15 mouse cellular contexts compared by ENCODE assay signal in genomic region chr17:9002438-9002837, GRCm38 (mm10). TPM values are rescaled to one million over a fixed set of nuclear protein-coding genes. Genes with fewer than 3 reads are reported as not detected.
DNase-seq lines count a peak whose midpoint lies in the region; TF ChIP-seq lines count a peak whose summit lies in the region.
"Had no signal": no experiment of that assay in that cellular context is flagged by ENCODE, and none has a peak within 500 bp of the region (broad histone marks: within the 10 kb centered on the region; RNA-seq: fewer than 3 reads in every experiment).

No protein-coding gene starts in this region.

- TF ChIP-seq POLR2A in CH12.LX (IDR thresholded peaks at IDR 0.05; ENCODE audit: low read depth, low read length): no peak

- H3K9ac ChIP-seq in CH12.LX (ENCODE audit: insufficient read depth, low read depth): no peak overlapping the region; the same call in 1 of the 2 replicates
- H3K9ac ChIP-seq: limb, embryonic 13.5 days; neural tube, embryonic 13.5 days had no signal

- TF ChIP-seq EP300 in CH12.LX (IDR thresholded peaks at IDR 0.05; ENCODE audit: low read length): peak; percentile 82

- H3K4me1 ChIP-seq in CH12.LX (ENCODE audit: control insufficient read depth in 1 of 2, insufficient read depth in 2 of 2): peaks cover 9 to 22% of the 10 kb centered on the region in 2 experiments
- H3K4me1 ChIP-seq: embryonic facial prominence, embryonic 10.5 days; limb, embryonic 13.5 days; neural tube, embryonic 13.5 days had no signal

- H3K27ac ChIP-seq in CH12.LX (ENCODE audit: insufficient read depth, low read depth): no peak overlapping the region
- H3K27ac ChIP-seq: embryonic facial prominence, embryonic 10.5 days; gastrocnemius, adult 2 months; kidney, postnatal 0 days; limb, embryonic 13.5 days; neural tube, embryonic 13.5 days had no signal

- no peak for TF ChIP-seq CTCF in CH12.LX (conservative IDR thresholded peaks at IDR 0.05 in 1 of 2, IDR thresholded peaks at IDR 0.05 in 1 of 2; ENCODE audit: low read depth in 2 of 2, low read length in 2 of 2)

- H3K4me2 ChIP-seq in CH12.LX (ENCODE audit: insufficient read depth, low read depth, poor library complexity, severe bottlenecking): no peak overlapping the region
- H3K4me2 ChIP-seq: limb, embryonic 13.5 days; neural tube, embryonic 13.5 days had no signal

- peak; percentile 55 for DNase-seq in heart, adult 11 months
- no peak for DNase-seq in heart, postnatal 36 days
- peak; percentile 56 for DNase-seq in 3T3-L1 (ENCODE audit: low read depth, low spot score)
- peak; percentile 74 for DNase-seq in CH12.LX (ENCODE audit: extremely low read depth)
- DNase-seq in left cerebral cortex, postnatal 36 days (ENCODE audit: low spot score in 2 of 2): peak; percentile 41 to 44
- DNase-seq in retina, postnatal 1 day: no peak
- no peak for DNase-seq in lung, postnatal 36 days
- no peak for DNase-seq in cerebellum, adult 9-11 months
- DNase-seq: cerebellum, postnatal 14 days; gastrocnemius, adult 2 months; heart, postnatal 14 days had no signal

- H3K4me3 ChIP-seq in CH12.LX (replicated peaks in 1 of 3; ENCODE audit: low read depth in 2 of 3, low read length in 2 of 3, poor library complexity in 1 of 3): no peak overlapping the region
- H3K4me3 ChIP-seq: embryonic facial prominence, embryonic 10.5 days; gastrocnemius, adult 2 months; limb, embryonic 13.5 days; neural tube, embryonic 13.5 days had no signal

- peaks cover 3% of the 10 kb centered on the region for H3K9me3 ChIP-seq in CH12.LX (replicated peaks; ENCODE audit: low read length)
- H3K9me3 ChIP-seq: embryonic facial prominence, embryonic 10.5 days; limb, embryonic 13.5 days; neural tube, embryonic 13.5 days had no signal

- H3K79me2 ChIP-seq in CH12.LX (replicated peaks; ENCODE audit: control insufficient read depth, extremely low read depth, insufficient read depth, poor library complexity, severe bottlenecking): no peaks in the 10 kb centered on the region

- no peaks in the 10 kb centered on the region for H3K27me3 ChIP-seq in CH12.LX (replicated peaks)
- H3K27me3 ChIP-seq: limb, embryonic 13.5 days; neural tube, embryonic 13.5 days had no signal

- intact Hi-C loops in heart, postnatal 36 days (cut with DNase I): no loop called here
- intact Hi-C loops in left cerebral cortex, postnatal 36 days (cut with DNase I): no loop called here

- in situ Hi-C loops in CH12.LX (cut with MboI; ENCODE audit: low pct_ligation_motif_present, low pct_unique_long_range_greater_than_20kb, low sequenced_read_pairs): no loop called here

- peaks cover 27 to 74% of the 10 kb centered on the region in 2 experiments for H3K36me3 ChIP-seq in CH12.LX (replicated peaks in 1 of 2; ENCODE audit: control insufficient read depth in 1 of 2, insufficient read depth in 1 of 2, low read length in 1 of 2)
- H3K36me3 ChIP-seq: limb, embryonic 13.5 days had no signal

- TF ChIP-seq RAD21 in CH12.LX (IDR thresholded peaks at IDR 0.05; ENCODE audit: low read depth, low read length): no peak

- dilution Hi-C loops in CH12.LX (cut with MboI; ENCODE audit: extremely low pct_ligation_motif_present, extremely low pct_unique_long_range_greater_than_20kb, low sequenced_read_pairs): no loop called here

TF ChIP-seq in CH12.LX, 34 proteins besides CTCF, POLR2A, EP300 and RAD21:
- TF ChIP-seq JUN (IDR thresholded peaks at IDR 0.05; ENCODE audit: insufficient read depth, low read depth, low read length) (peak; percentile 54; the same call in 1 of the 2 replicates), MYC (IDR thresholded peaks at IDR 0.05; ENCODE audit: low read depth, low read length) (peak; percentile 85), IRF4 (IDR thresholded peaks at IDR 0.05; ENCODE audit: low read depth, low read length) (peak; percentile 78), ZNF384 (IDR thresholded peaks at IDR 0.05; ENCODE audit: low read depth, low read length) (no peak), ELF1 (IDR thresholded peaks at IDR 0.05; ENCODE audit: low read depth, low read length) (peak; percentile 49; the same call in 1 of the 2 replicates), MXI1 (IDR thresholded peaks at IDR 0.05; ENCODE audit: low read depth, low read length) (peak; percentile 55; the same call in 1 of the 2 replicates), ETS1 (conservative IDR thresholded peaks at IDR 0.05; ENCODE audit: low read depth, low read length) (peak; percentile 40), MAFK (IDR thresholded peaks at IDR 0.05; ENCODE audit: insufficient replicate concordance, low read length) (peak; percentile 92), SIN3A (IDR thresholded peaks at IDR 0.05; ENCODE audit: low read length) (0 out of 2 replicates have a peak, but pooled peaks have one; percentile 36), MAZ (IDR thresholded peaks at IDR 0.05; ENCODE audit: low read depth, low read length) (no peak), RCOR1 (conservative IDR thresholded peaks at IDR 0.05; ENCODE audit: low read depth, low read length) (no peak), BHLHE40 (IDR thresholded peaks at IDR 0.05; ENCODE audit: low read depth, low read length) (0 out of 2 replicates have a peak, but pooled peaks have one; percentile 29), MAX (IDR thresholded peaks at IDR 0.05; ENCODE audit: low read length) (peak; percentile 79; the same call in 1 of the 2 replicates)

RNA-seq across cellular contexts. Expression of gene 1700010I14Rik, which starts 14.3 kb away (rescaled TPM):
- not detected for total RNA-seq in heart, postnatal 36 days (2021)
- total RNA-seq in CH12.LX (2012; rRNA removed): 2.7 and 3.4 TPM in 2 replicates
- total RNA-seq in CH12.LX (2014; rRNA removed): 3.4 and 3.5 TPM in 2 replicates
- polyA plus RNA-seq in CH12.LX (2012; ENCODE audit: insufficient read length, low read depth): 6.5 and 7.2 TPM in 2 replicates
- total RNA-seq in left cerebral cortex, postnatal 36 days (2021): 1 to 10 TPM in 1 of 2 experiments, under 1 TPM in 1; 0.94 to 1.6 TPM

Comparison
In these comparisons a context has a peak if more than half of its experiments do, and no peak if none do; other contexts are left out.
1. DNase-seq: peak in heart, adult 11 months (single experiment), 3T3-L1 (single experiment), CH12.LX (single experiment) and left cerebral cortex, postnatal 36 days (2 of 2); none in heart, postnatal 36 days (0 of 2), retina, postnatal 1 day (single experiment), lung, postnatal 36 days (single experiment) and cerebellum, adult 9-11 months (single experiment).